Mouse (Mus musculus) large intestine, adult 2 months (tissue): ENCODE measurements around the gene Pibf1. TPM values are rescaled to one million over a fixed set of nuclear protein-coding genes. Genes with fewer than 3 reads are reported as not detected.

Experiments used
- polyA plus RNA-seq: library from polyadenylated mRNA; depleted of rRNA; stranded (reverse); fragments of >200 nt; gene quantifications from 2 replicates; pipeline ENCODE4 v1.2.3, GENCODE M21; 2012; rRNA removed

Gene Pibf1
- polyA plus RNA-seq, 1 experiment: 0.73 TPM

Other genes starting within 250 kb of the Pibf1 start
- 0.30 TPM in 1 of 2 replicates, not detected in the other for gene Rpl36a-ps1, start 105.1 kb upstream of the Pibf1 start, polyA plus RNA-seq
- gene Mzt1, start 53.3 kb upstream of the Pibf1 start, polyA plus RNA-seq: 7.0 and 9.5 TPM in 2 replicates
- 6.0 and 9.4 TPM in 2 replicates for gene Bora, start 53.2 kb upstream of the Pibf1 start, polyA plus RNA-seq
- gene Dis3, start 346 bp downstream of the Pibf1 start, polyA plus RNA-seq: 2.7 and 4.4 TPM in 2 replicates
- gene Klf5, start 199.3 kb downstream of the Pibf1 start, polyA plus RNA-seq: 145 and 200 TPM in 2 replicates